ENCODE assay signal across 17 mouse cellular contexts in the genomic region with DNA sequence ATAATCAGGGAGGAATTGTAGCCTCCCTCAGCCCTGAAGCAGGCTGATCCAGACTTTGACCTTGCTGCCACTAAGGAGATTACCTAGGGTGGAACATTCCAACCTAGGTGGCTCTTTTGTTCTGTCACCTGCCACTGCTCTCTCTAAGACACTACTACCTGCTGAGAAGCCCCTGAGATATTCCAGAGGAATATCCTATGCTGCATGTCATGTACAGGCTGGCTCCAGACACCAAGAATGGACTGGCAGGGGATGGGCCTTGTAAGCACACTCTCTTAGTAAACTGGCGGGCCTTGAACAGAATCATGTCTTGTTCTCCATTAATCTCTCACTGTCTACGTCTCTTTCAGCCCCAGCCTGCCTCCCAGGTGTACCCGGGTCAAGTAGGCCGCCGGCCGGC. TPM values are rescaled to one million over a fixed set of nuclear protein-coding genes. Genes with fewer than 3 reads are reported as not detected.
"Had no signal": no experiment of that assay in that cellular context is flagged by ENCODE, and none has a peak within 500 bp of the region (broad histone marks: within the 10 kb centered on the region; RNA-seq: fewer than 3 reads in every experiment).

No protein-coding gene starts in this region.

RNA-seq across cellular contexts. Expression of a gene that starts 11.7 kb away (rescaled TPM):
- total RNA-seq: heart, postnatal 10 days; heart, postnatal 14 days; heart, postnatal 25 days; heart, postnatal 36 days; heart, postnatal 4 days; hematopoietic stem cell, adult 5-6 weeks; hindbrain, postnatal 0 days; layer of hippocampus, adult 18-20 months; layer of hippocampus, adult 2 months; layer of hippocampus, adult 8-10 months; layer of hippocampus, postnatal 10 days; layer of hippocampus, postnatal 14 days; layer of hippocampus, postnatal 25 days; layer of hippocampus, postnatal 36 days; left cerebral cortex, adult 18-20 months; left cerebral cortex, adult 2 months; left cerebral cortex, adult 8-10 months had no signal

RNA-seq across cellular contexts. Expression of a gene that starts 43.1 kb away (rescaled TPM):
- total RNA-seq: heart, postnatal 10 days; heart, postnatal 14 days; heart, postnatal 25 days; heart, postnatal 36 days; heart, postnatal 4 days; hematopoietic stem cell, adult 5-6 weeks; hindbrain, postnatal 0 days; layer of hippocampus, adult 18-20 months; layer of hippocampus, adult 2 months; layer of hippocampus, adult 8-10 months; layer of hippocampus, postnatal 10 days; layer of hippocampus, postnatal 14 days; layer of hippocampus, postnatal 25 days; layer of hippocampus, postnatal 36 days; left cerebral cortex, adult 18-20 months; left cerebral cortex, adult 2 months; left cerebral cortex, adult 8-10 months had no signal
